Mouse (Mus musculus) stomach, embryonic 14.5 days (tissue): ENCODE measurements around the gene Cxcr5. TPM values are rescaled to one million over a fixed set of nuclear protein-coding genes. Genes with fewer than 3 reads are reported as not detected.

Source experiments
- ATAC-seq: fragments of 200-750 bp; cut with Nextera tagmentation; 2 replicates; pipeline ENCODE4 v1.8.0; 2017; ENCODE audit warnings: low read depth, moderate TSS enrichment; ENCODE audit not compliant: insufficient number of reproducible peaks, insufficient read depth, low FRiP score
- H3K27ac ChIP-seq: fragments of 300-500 bp; sonication (generic); 2 replicates; pipeline ENCODE4 v1.5.1; 2014; ENCODE audit warnings: mild to moderate bottlenecking, low read length, moderate library complexity, mixed read lengths
- H3K27me3 ChIP-seq: fragments of 300-500 bp; sonication (generic); 2 replicates; pipeline ENCODE4 v1.6.1; 2014; ENCODE audit warnings: low read length, control low read depth, mixed read lengths; ENCODE audit not compliant: control insufficient read depth, insufficient read depth
- H3K36me3 ChIP-seq: fragments of 300-500 bp; sonication (generic); 2 replicates; pipeline ENCODE4 v1.6.1; 2014; ENCODE audit warnings: mild to moderate bottlenecking, control low read depth, low read length, moderate library complexity, mixed read lengths; ENCODE audit not compliant: control insufficient read depth, insufficient read depth
- H3K4me1 ChIP-seq: fragments of 300-500 bp; sonication (generic); 2 replicates; pipeline ENCODE4 v1.6.1; 2014; ENCODE audit warnings: low read length, control low read depth, mixed read lengths; ENCODE audit not compliant: control insufficient read depth, insufficient read depth
- H3K4me2 ChIP-seq: fragments of 300-500 bp; sonication (generic); replicated peaks from 2 replicates; pipeline ENCODE4 v1.6.1; 2014; ENCODE audit warnings: low read depth, low read length, control low read depth
- H3K4me3 ChIP-seq: fragments of 300-500 bp; sonication (generic); 2 replicates; pipeline ENCODE4 v1.5.1; 2014; ENCODE audit warnings: low read depth, low read length, control low read depth
- H3K9ac ChIP-seq: fragments of 300-500 bp; sonication (generic); replicated peaks from 2 replicates; pipeline ENCODE4 v1.6.1; 2014; ENCODE audit warnings: low read depth, mild to moderate bottlenecking, control low read depth, low read length, moderate library complexity, mixed read lengths
- H3K9me3 ChIP-seq: fragments of 300-500 bp; sonication (generic); 2 replicates; pipeline ENCODE4 v1.6.1; 2016; ENCODE audit warnings: low read depth, low read length, control low read depth; ENCODE audit not compliant: control insufficient read depth
- WGBS: fragments of 180-500 bp; shearing (Covaris S2); extraction: QIAGEN DNeasy Blood & Tissue Kit; methylation state at CpG from one replicate; pipeline ENCODE4 v1.1.7; 2014; 5-methylcytosine and 5-hydroxymethylcytosine counted together
- polyA plus RNA-seq: library from polyadenylated mRNA; unstranded; fragments of >200 nt; fragmentation: Nextera tagmentation; extraction: Ambion mirVana; gene quantifications from 2 replicates; pipeline ENCODE4 v1.2.1, GENCODE M21; 2014

Cxcr5 gene
- polyA plus RNA-seq, 1 experiment from 2014 or later: 0.27 TPM

GRCm38 (mm10) chr9:44523686-44524085 lies 38.0 kb downstream of the Cxcr5 start:
- Histone ChIP-seq H3K4me2 (no peak overlapping the region), H3K36me3 (no peaks in the 10 kb centered on the region), H3K4me3 (no peak overlapping the region), H3K9me3 (no peaks in the 10 kb centered on the region), H3K4me1 (no peaks in the 10 kb centered on the region), H3K9ac (no peak overlapping the region), H3K27ac (no peak overlapping the region), H3K27me3 (no peaks in the 10 kb centered on the region)
- WGBS: 71% methylated on average over 5 of the region's 5 CpGs
- ATAC-seq: no peak

GRCm38 (mm10) chr9:44521927-44522326 lies 39.8 kb downstream of the Cxcr5 start:
- Histone ChIP-seq H3K4me1 (no peaks in the 10 kb centered on the region), H3K9me3 (no peaks in the 10 kb centered on the region), H3K27ac (no peak overlapping the region), H3K27me3 (no peaks in the 10 kb centered on the region), H3K36me3 (no peaks in the 10 kb centered on the region), H3K9ac (no peak overlapping the region), H3K4me2 (no peak overlapping the region), H3K4me3 (no peak overlapping the region)
- no peak for ATAC-seq
- whole genome bisulfite sequencing: 76% methylated on average over 10 of the region's 10 CpGs

GRCm38 (mm10) chr9:44518068-44518467 lies 43.6 kb downstream of the Cxcr5 start:
- Histone ChIP-seq H3K9ac (no peak overlapping the region), H3K4me3 (no peak overlapping the region), H3K4me1 (0 out of 2 replicates have a peak, but pooled peaks cover 4% of the 10 kb centered on the region), H3K9me3 (no peaks in the 10 kb centered on the region), H3K36me3 (no peaks in the 10 kb centered on the region), H3K27me3 (no peaks in the 10 kb centered on the region), H3K27ac (no peak overlapping the region), H3K4me2 (no peak overlapping the region)
- 54% methylated on average over 7 of the region's 7 CpGs for WGBS
- ATAC-seq: no peak

GRCm38 (mm10) chr9:44517368-44517767 lies 44.3 kb downstream of the Cxcr5 start:
- ATAC-seq: no peak
- Histone ChIP-seq H3K4me2 (no peak overlapping the region), H3K36me3 (no peaks in the 10 kb centered on the region), H3K4me1 (0 out of 2 replicates have a peak, but pooled peaks cover 4% of the 10 kb centered on the region), H3K9me3 (no peaks in the 10 kb centered on the region), H3K9ac (no peak overlapping the region), H3K27me3 (no peaks in the 10 kb centered on the region), H3K27ac (no peak overlapping the region), H3K4me3 (no peak overlapping the region)
- WGBS: 66% methylated on average over 4 of the region's 4 CpGs

- Histone ChIP-seq H3K36me3 (no peaks in the 10 kb centered on the region), H3K9ac (no peak overlapping the region), H3K27me3 (no peaks in the 10 kb centered on the region), H3K4me1 (peaks cover 12% of the 10 kb centered on the region; the same call in 1 of the 2 replicates), H3K4me3 (no peak overlapping the region), H3K27ac (peak overlapping the region; percentile 63; the same call in 1 of the 2 replicates), H3K4me2 (peak overlapping the region; percentile 22; the same call in 1 of the 2 replicates), H3K9me3 (no peaks in the 10 kb centered on the region)
- no peak for ATAC-seq
- 81% methylated on average over 5 of the region's 5 CpGs for WGBS
These were observed 45.8 kb downstream of the Cxcr5 start for GRCm38 (mm10) chr9:44515891-44516290.

- 36% methylated on average over 12 of the region's 12 CpGs for WGBS
- peak; percentile 89 for ATAC-seq
- no peaks in the 10 kb centered on the region for H3K9me3 ChIP-seq
- peak overlapping the region; percentile 22; the same call in 1 of the 2 replicates for H3K4me2 ChIP-seq
- no peaks in the 10 kb centered on the region for H3K27me3 ChIP-seq
- H3K9ac ChIP-seq: no peak overlapping the region
- no peak overlapping the region for H3K4me3 ChIP-seq
- no peaks in the 10 kb centered on the region for H3K36me3 ChIP-seq
- peaks cover 18% of the 10 kb centered on the region; the same call in 1 of the 2 replicates for H3K4me1 ChIP-seq
- peak overlapping the region; percentile 63; the same call in 1 of the 2 replicates for H3K27ac ChIP-seq
These were observed 46.4 kb downstream of the Cxcr5 start for GRCm38 (mm10) chr9:44515131-44515751.

- peaks cover 28% of the 10 kb centered on the region for H3K4me1 ChIP-seq
- no peaks in the 10 kb centered on the region for H3K9me3 ChIP-seq
- H3K27me3 ChIP-seq: no peaks in the 10 kb centered on the region
- H3K27ac ChIP-seq: no peak overlapping the region
- WGBS: 86% methylated on average over 5 of the region's 5 CpGs
- H3K36me3 ChIP-seq: peaks cover 4% of the 10 kb centered on the region; the same call in 1 of the 2 replicates
- no peak overlapping the region for H3K4me3 ChIP-seq
- no peak overlapping the region for H3K9ac ChIP-seq
- no peak for ATAC-seq
- no peak overlapping the region for H3K4me2 ChIP-seq
These were observed 47.5 kb downstream of the Cxcr5 start for GRCm38 (mm10) chr9:44514147-44514546.

GRCm38 (mm10) chr9:44513610-44514009 lies 48.1 kb downstream of the Cxcr5 start:
- Histone ChIP-seq H3K9me3 (no peaks in the 10 kb centered on the region), H3K27ac (no peak overlapping the region), H3K4me3 (no peak overlapping the region), H3K36me3 (peaks cover 9% of the 10 kb centered on the region; the same call in 1 of the 2 replicates), H3K4me1 (peaks cover 34% of the 10 kb centered on the region), H3K27me3 (no peaks in the 10 kb centered on the region), H3K9ac (no peak overlapping the region), H3K4me2 (no peak overlapping the region)
- ATAC-seq: no peak
- 71% methylated on average over 20 of the region's 20 CpGs for WGBS

GRCm38 (mm10) chr9:44513121-44513520 lies 48.6 kb downstream of the Cxcr5 start:
- no peak for ATAC-seq
- H3K9ac ChIP-seq: no peak overlapping the region
- H3K4me2 ChIP-seq: no peak overlapping the region
- H3K36me3 ChIP-seq: peaks cover 13% of the 10 kb centered on the region
- no peaks in the 10 kb centered on the region for H3K9me3 ChIP-seq
- H3K27me3 ChIP-seq: no peaks in the 10 kb centered on the region
- H3K27ac ChIP-seq: no peak overlapping the region
- H3K4me3 ChIP-seq: no peak overlapping the region
- 81% methylated on average over 11 of the region's 11 CpGs for WGBS
- peaks cover 35% of the 10 kb centered on the region for H3K4me1 ChIP-seq
